Mouse (Mus musculus): ENCODE data around the gene Bid. TPM values are rescaled to one million over a fixed set of nuclear protein-coding genes. Genes with fewer than 3 reads are reported as not detected.

Bid gene
- polyA plus RNA-seq, 1 experiment: 0.10 TPM

DNA sequence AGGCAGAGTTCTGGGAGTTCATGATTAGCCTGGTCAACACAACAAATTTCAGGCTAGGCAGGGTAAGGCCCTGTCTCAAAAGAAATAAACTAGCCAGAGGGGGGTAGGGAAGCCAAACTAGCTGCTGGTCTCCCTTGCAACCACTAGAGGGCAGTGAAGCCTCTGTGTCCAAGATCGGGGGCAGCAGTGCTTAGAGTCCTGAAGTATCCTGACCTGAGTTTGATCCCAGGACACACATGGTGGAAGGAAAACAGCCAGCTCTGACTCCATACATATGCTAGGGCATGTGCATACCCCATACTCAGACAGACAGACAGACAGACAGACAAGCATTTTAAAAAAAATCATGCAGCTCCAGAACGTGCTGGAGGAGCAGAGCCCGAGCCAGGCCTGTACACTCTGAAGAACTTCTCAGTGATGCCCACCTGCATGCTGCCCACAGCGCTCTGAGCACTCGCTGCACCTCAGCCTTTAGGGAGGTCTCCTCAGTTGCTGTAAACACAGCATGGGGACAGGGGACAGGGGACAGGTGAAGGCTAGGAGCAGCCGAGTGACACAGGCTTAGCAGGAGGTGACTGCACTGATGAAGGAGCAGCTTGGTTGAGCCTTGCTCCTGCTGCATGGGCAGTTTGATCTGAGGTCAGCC lies 18.3 kb downstream of the Bid start:
- Histone ChIP-seq H3K9me3 (ENCODE audit: control insufficient read depth, low read length) (no peaks in the 10 kb centered on the region), H3K27me3 (ENCODE audit: control insufficient read depth) (no peaks in the 10 kb centered on the region), H3K4me3 (replicated peaks) (no peak overlapping the region), H3K36me3 (ENCODE audit: control insufficient read depth) (peaks cover 72% of the 10 kb centered on the region), H3K4me1 (ENCODE audit: control insufficient read depth) (peaks cover under 1% of the 10 kb centered on the region; the same call in 1 of the 2 replicates)
- TF ChIP-seq GATA1 (IDR thresholded peaks at IDR 0.05; ENCODE audit: low read length): no peak
- no peak for TF ChIP-seq TAL1 (IDR thresholded peaks at IDR 0.05; ENCODE audit: low read length)

DNA sequence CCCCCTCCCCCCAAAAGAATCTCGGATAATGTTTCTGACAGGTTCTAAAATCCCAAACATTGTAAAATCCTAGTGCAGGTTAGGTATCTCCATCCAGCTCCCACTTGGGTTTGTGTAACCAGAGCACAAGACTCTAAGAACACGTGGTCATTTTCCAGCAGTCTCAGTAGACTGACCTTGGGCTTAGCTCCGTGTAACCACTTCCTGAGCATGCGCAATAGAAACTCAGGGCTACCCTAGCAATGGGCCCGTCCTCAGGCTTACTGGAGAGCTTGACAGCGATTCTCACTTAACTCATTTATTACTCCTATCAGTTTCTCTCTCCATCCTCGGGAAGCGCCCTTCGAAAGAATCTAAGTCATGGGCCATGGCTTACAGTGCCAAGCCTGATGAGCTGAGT lies 22.1 kb downstream of the Bid start:
- Histone ChIP-seq H3K36me3 (ENCODE audit: control insufficient read depth) (peaks cover 93% of the 10 kb centered on the region), H3K4me3 (replicated peaks) (no peak overlapping the region), H3K9me3 (ENCODE audit: control insufficient read depth, low read length) (no peaks in the 10 kb centered on the region), H3K27me3 (ENCODE audit: control insufficient read depth) (no peaks in the 10 kb centered on the region), H3K4me1 (ENCODE audit: control insufficient read depth) (no peaks in the 10 kb centered on the region)
- no peak for TF ChIP-seq TAL1 (IDR thresholded peaks at IDR 0.05; ENCODE audit: low read length)
- TF ChIP-seq GATA1 (IDR thresholded peaks at IDR 0.05; ENCODE audit: low read length): no peak

GRCm38 (mm10) chr6:120894089-120894488 lies 22.6 kb downstream of the Bid start:
- no peaks in the 10 kb centered on the region for H3K4me1 ChIP-seq (ENCODE audit: control insufficient read depth)
- H3K9me3 ChIP-seq (ENCODE audit: control insufficient read depth, low read length): no peaks in the 10 kb centered on the region
- TF ChIP-seq TAL1 (IDR thresholded peaks at IDR 0.05; ENCODE audit: low read length): no peak
- TF ChIP-seq GATA1 (IDR thresholded peaks at IDR 0.05; ENCODE audit: low read length): no peak
- no peaks in the 10 kb centered on the region for H3K27me3 ChIP-seq (ENCODE audit: control insufficient read depth)
- H3K36me3 ChIP-seq (ENCODE audit: control insufficient read depth): peaks cover 95% of the 10 kb centered on the region
- H3K4me3 ChIP-seq (replicated peaks): no peak overlapping the region

GRCm38 (mm10) chr6:120886696-120887095 lies 30.0 kb downstream of the Bid start:
- H3K4me1 ChIP-seq (ENCODE audit: control insufficient read depth): no peaks in the 10 kb centered on the region
- no peak for TF ChIP-seq GATA1 (IDR thresholded peaks at IDR 0.05; ENCODE audit: low read length)
- no peak for TF ChIP-seq TAL1 (IDR thresholded peaks at IDR 0.05; ENCODE audit: low read length)
- peaks cover 2% of the 10 kb centered on the region; the same call in 1 of the 2 replicates for H3K9me3 ChIP-seq (ENCODE audit: control insufficient read depth, low read length)
- peaks cover 100% of the 10 kb centered on the region for H3K36me3 ChIP-seq (ENCODE audit: control insufficient read depth)
- no peaks in the 10 kb centered on the region for H3K27me3 ChIP-seq (ENCODE audit: control insufficient read depth)
- H3K4me3 ChIP-seq (replicated peaks): no peak overlapping the region

GRCm38 (mm10) chr6:120884436-120884835 lies 32.2 kb downstream of the Bid start:
- no peak for TF ChIP-seq GATA1 (IDR thresholded peaks at IDR 0.05; ENCODE audit: low read length)
- TF ChIP-seq TAL1 (IDR thresholded peaks at IDR 0.05; ENCODE audit: low read length): no peak
- Histone ChIP-seq H3K4me1 (ENCODE audit: control insufficient read depth) (no peaks in the 10 kb centered on the region; the same call in 1 of the 2 replicates), H3K4me3 (replicated peaks) (no peak overlapping the region), H3K36me3 (ENCODE audit: control insufficient read depth) (peaks cover 99% of the 10 kb centered on the region), H3K27me3 (ENCODE audit: control insufficient read depth) (no peaks in the 10 kb centered on the region), H3K9me3 (ENCODE audit: control insufficient read depth, low read length) (peaks cover 2% of the 10 kb centered on the region; the same call in 1 of the 2 replicates)

DNA sequence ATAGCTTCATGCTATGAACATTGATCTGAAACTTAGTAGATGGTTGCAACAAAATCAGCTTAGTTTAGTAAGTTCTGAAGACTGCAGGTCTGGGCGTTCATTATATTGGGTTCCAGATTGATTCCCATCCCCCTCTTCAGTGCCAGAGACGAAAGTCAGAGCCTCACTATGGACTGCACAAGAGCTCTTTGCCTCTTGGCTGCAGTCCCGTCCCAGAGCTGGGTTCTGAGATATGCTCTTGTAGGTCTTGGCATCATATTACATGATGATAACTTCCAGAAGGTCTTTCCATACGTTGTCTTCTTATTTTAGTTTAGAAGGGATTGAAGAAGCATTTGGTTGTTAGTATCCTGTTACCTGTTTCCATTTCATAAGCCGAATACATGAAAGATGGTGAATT lies 37.6 kb downstream of the Bid start:
- peaks cover under 1% of the 10 kb centered on the region for H3K4me1 ChIP-seq (ENCODE audit: control insufficient read depth)
- H3K36me3 ChIP-seq (ENCODE audit: control insufficient read depth): peaks cover 97% of the 10 kb centered on the region
- H3K9me3 ChIP-seq (ENCODE audit: control insufficient read depth, low read length): peaks cover 2% of the 10 kb centered on the region; the same call in 1 of the 2 replicates
- no peaks in the 10 kb centered on the region for H3K27me3 ChIP-seq (ENCODE audit: control insufficient read depth)
- H3K4me3 ChIP-seq (replicated peaks): no peak overlapping the region
- TF ChIP-seq GATA1 (IDR thresholded peaks at IDR 0.05; ENCODE audit: low read length) (no peak), TAL1 (IDR thresholded peaks at IDR 0.05; ENCODE audit: low read length) (no peak)

DNA sequence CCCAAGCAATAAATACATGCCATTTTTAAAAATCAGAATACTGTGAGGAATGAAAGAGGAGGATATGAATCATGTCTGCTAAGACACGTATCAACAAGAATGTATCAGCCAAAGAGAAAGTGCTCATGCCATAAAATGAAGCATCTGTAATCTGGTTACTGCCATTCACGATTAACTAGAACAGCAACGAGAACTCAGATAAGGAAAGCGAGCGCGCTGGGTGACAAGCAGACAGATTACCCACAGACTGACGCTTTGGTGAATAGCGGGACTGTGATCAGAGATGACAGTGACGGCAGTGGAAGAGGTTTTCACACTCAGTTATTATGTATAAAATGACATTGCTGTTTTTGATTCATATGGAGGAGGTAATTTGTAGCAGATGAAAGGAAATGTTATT lies 42.8 kb downstream of the Bid start:
- no peak for TF ChIP-seq TAL1 (IDR thresholded peaks at IDR 0.05; ENCODE audit: low read length)
- Histone ChIP-seq H3K36me3 (ENCODE audit: control insufficient read depth) (peaks cover 88% of the 10 kb centered on the region), H3K27me3 (ENCODE audit: control insufficient read depth) (no peaks in the 10 kb centered on the region), H3K9me3 (ENCODE audit: control insufficient read depth, low read length) (no peaks in the 10 kb centered on the region), H3K4me1 (ENCODE audit: control insufficient read depth) (peaks cover 12% of the 10 kb centered on the region), H3K4me3 (replicated peaks) (no peak overlapping the region)

DNA sequence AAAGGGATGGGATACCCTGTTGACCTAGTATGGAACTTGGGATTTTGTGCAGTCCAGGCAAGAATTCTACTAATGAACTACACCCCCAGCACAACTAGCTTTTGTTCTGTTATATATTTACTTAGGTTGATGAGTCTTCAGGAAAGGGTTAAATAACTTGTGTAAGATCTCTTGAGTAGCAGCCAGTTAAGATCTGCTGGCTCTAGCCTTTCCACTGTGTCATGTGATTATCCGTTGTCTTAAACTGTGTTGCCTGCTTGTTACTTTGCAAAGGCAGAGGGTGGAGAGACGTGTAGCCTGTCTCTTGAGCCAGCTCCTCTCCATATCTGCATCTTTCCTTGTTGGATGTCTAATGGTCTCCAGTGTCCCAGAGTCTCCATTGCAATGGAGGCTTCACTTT lies 45.4 kb downstream of the Bid start:
- H3K9me3 ChIP-seq (ENCODE audit: control insufficient read depth, low read length): no peaks in the 10 kb centered on the region
- peaks cover 12% of the 10 kb centered on the region for H3K4me1 ChIP-seq (ENCODE audit: control insufficient read depth)
- H3K4me3 ChIP-seq (replicated peaks): no peak overlapping the region
- no peak for TF ChIP-seq GATA1 (IDR thresholded peaks at IDR 0.05; ENCODE audit: low read length)
- TF ChIP-seq TAL1 (IDR thresholded peaks at IDR 0.05; ENCODE audit: low read length): no peak
- no peaks in the 10 kb centered on the region for H3K27me3 ChIP-seq (ENCODE audit: control insufficient read depth)
- peaks cover 85% of the 10 kb centered on the region for H3K36me3 ChIP-seq (ENCODE audit: control insufficient read depth)

GRCm38 (mm10) chr6:120868824-120869223 lies 47.8 kb downstream of the Bid start:
- Histone ChIP-seq H3K36me3 (ENCODE audit: control insufficient read depth) (peaks cover 87% of the 10 kb centered on the region), H3K4me3 (replicated peaks) (no peak overlapping the region), H3K4me1 (ENCODE audit: control insufficient read depth) (peaks cover 13% of the 10 kb centered on the region), H3K27me3 (ENCODE audit: control insufficient read depth) (no peaks in the 10 kb centered on the region), H3K9me3 (ENCODE audit: control insufficient read depth, low read length) (no peaks in the 10 kb centered on the region)
- TF ChIP-seq TAL1 (IDR thresholded peaks at IDR 0.05; ENCODE audit: low read length): no peak
- no peak for TF ChIP-seq GATA1 (IDR thresholded peaks at IDR 0.05; ENCODE audit: low read length)
